ENCODE assay signal across 8 mouse cellular contexts in genomic region chr7:137477950-137478620, GRCm38 (mm10). TPM values are rescaled to one million over a fixed set of nuclear protein-coding genes. Genes with fewer than 3 reads are reported as not detected.
DNase-seq lines count a peak whose midpoint lies in the region; ATAC-seq and TF ChIP-seq lines count a peak whose summit lies in the region.

No protein-coding gene starts in this region.

- no peaks in the 10 kb centered on the region for H3K4me1 ChIP-seq in MEL (ENCODE audit: control insufficient read depth in 1 of 2, insufficient read depth in 2 of 2, low read length in 2 of 2)
- no peaks in the 10 kb centered on the region for H3K4me1 ChIP-seq in cerebellum, adult 2 months (ENCODE audit: control insufficient read depth, insufficient read depth, low read length)
- no peaks in the 10 kb centered on the region for H3K4me1 ChIP-seq in lung, embryonic 14.5 days (ENCODE audit: insufficient read depth)
- H3K4me1 ChIP-seq in olfactory bulb, adult 2 months (ENCODE audit: control insufficient read depth, insufficient read depth, low read length), result 0 out of 2 replicates have a peak, but pooled peaks cover 5% of the 10 kb centered on the region

- no peak for TF ChIP-seq EP300 in MEL (IDR thresholded peaks at IDR 0.05; ENCODE audit: low read depth in 1 of 2, low read length in 2 of 2)

- peak; percentile 88 for DNase-seq in MEL (ENCODE audit: low read depth, low spot score)
- peak; percentile 84 to 96 for DNase-seq in cerebellum, adult 2 months
- DNase-seq in forelimb bud, embryonic 11.5 days (ENCODE audit: low read depth, low spot score), result peak; percentile 89
- peak; percentile 72 to 97 for DNase-seq in layer of hippocampus, adult 8-10 months (ENCODE audit: low spot score in 2 of 2)
- peak; percentile 97 for DNase-seq in lung, embryonic 14.5 days
- DNase-seq in thymus, adult 18-20 months, result peak; percentile 58 to 67

- no peak overlapping the region for H3K27ac ChIP-seq in MEL (ENCODE audit: control insufficient read depth, low read depth, low read length)
- H3K27ac ChIP-seq in cerebellum, adult 2 months (ENCODE audit: insufficient read depth, low read length), result no peak overlapping the region
- no peak overlapping the region for H3K27ac ChIP-seq in lung, embryonic 14.5 days (ENCODE audit: low read depth)
- no peak overlapping the region for H3K27ac ChIP-seq in olfactory bulb, adult 2 months (ENCODE audit: insufficient read depth, low read depth, low read length)

- no peaks in the 10 kb centered on the region for H3K9me3 ChIP-seq in MEL (replicated peaks; ENCODE audit: insufficient read depth, low read length)
- no peaks in the 10 kb centered on the region for H3K9me3 ChIP-seq in lung, embryonic 14.5 days (ENCODE audit: low read depth, low read length)

- peak overlapping the region; percentile 54 for H3K4me2 ChIP-seq in lung, embryonic 14.5 days

- whole genome bisulfite sequencing in cerebellum, adult 2 months, result 14% methylated on average over 30 of the region's 30 CpGs
- 14% methylated on average over 30 of the region's 30 CpGs for WGBS in lung, embryonic 14.5 days
- 16% methylated on average over 30 of the region's 30 CpGs for WGBS in olfactory bulb, adult 2 months

- H3K79me2 ChIP-seq in MEL (ENCODE audit: control insufficient read depth, insufficient read depth, low read length, poor library complexity), result no peaks in the 10 kb centered on the region

- ATAC-seq in hematopoietic stem cell, adult 5-6 weeks (replicated peaks in 1 of 2; ENCODE audit: insufficient read depth in 1 of 2, low FRiP score in 2 of 2, low TSS enrichment in 1 of 2, low read depth in 1 of 2, poor library complexity in 2 of 2, severe bottlenecking in 2 of 2), result peak; percentile 98 to 99
- peak; percentile 92 for ATAC-seq in lung, embryonic 14.5 days (ENCODE audit: insufficient read depth)

- TF ChIP-seq POLR2A in MEL (IDR thresholded peaks at IDR 0.05; ENCODE audit: control insufficient read depth in 1 of 2, insufficient read depth in 1 of 2, low read depth in 1 of 2, low read length in 2 of 2, poor library complexity in 1 of 2), result no peak
- TF ChIP-seq POLR2A in cerebellum, adult 2 months (IDR thresholded peaks at IDR 0.05; ENCODE audit: borderline replicate concordance, insufficient read depth, low read length), result no peak
- no peak for TF ChIP-seq POLR2A in olfactory bulb, adult 2 months (IDR thresholded peaks at IDR 0.05; ENCODE audit: insufficient read depth, low read depth, low read length)

- H3K36me3 ChIP-seq in MEL (ENCODE audit: control insufficient read depth in 1 of 2, insufficient read depth in 2 of 2, low read length in 2 of 2), result no peaks in the 10 kb centered on the region
- H3K36me3 ChIP-seq in lung, embryonic 14.5 days (ENCODE audit: insufficient read depth), result no peaks in the 10 kb centered on the region

- TF ChIP-seq CTCF in MEL (IDR thresholded peaks at IDR 0.05 in 2 of 3, conservative IDR thresholded peaks at IDR 0.05 in 1 of 3; ENCODE audit: control insufficient read depth in 1 of 3, insufficient read depth in 1 of 3, low read depth in 2 of 3, low read length in 3 of 3, poor library complexity in 1 of 3, severe bottlenecking in 1 of 3), result peak in 2 of 3 experiments; percentile 96 to 100; a peak in 5 of 6 replicates
- peak; percentile 100 for TF ChIP-seq CTCF in cerebellum, adult 2 months (IDR thresholded peaks at IDR 0.05; ENCODE audit: borderline replicate concordance, insufficient read depth, low read depth, low read length)
- TF ChIP-seq CTCF in lung, embryonic 14.5 days (IDR thresholded peaks at IDR 0.05; ENCODE audit: low read depth), result peak; percentile 100
- TF ChIP-seq CTCF in olfactory bulb, adult 2 months (IDR thresholded peaks at IDR 0.05; ENCODE audit: insufficient read depth, low read depth, low read length), result peak; percentile 100

- H3K27me3 ChIP-seq in MEL (ENCODE audit: control insufficient read depth in 1 of 2, insufficient read depth in 2 of 2, low read length in 2 of 2), result no peaks in the 10 kb centered on the region
- no peaks in the 10 kb centered on the region for H3K27me3 ChIP-seq in cerebellum, adult 2 months (ENCODE audit: control insufficient read depth, insufficient read depth, low read length)
- peaks cover 7% of the 10 kb centered on the region; the same call in 1 of the 2 replicates for H3K27me3 ChIP-seq in lung, embryonic 14.5 days (ENCODE audit: insufficient read depth, low read length)

- H3K9ac ChIP-seq in MEL (ENCODE audit: control insufficient read depth, low read depth, low read length, poor library complexity, severe bottlenecking), result peak overlapping the region; percentile 47
- no peak overlapping the region for H3K9ac ChIP-seq in lung, embryonic 14.5 days

- H3K4me3 ChIP-seq in MEL (ENCODE audit: control insufficient read depth in 1 of 2, insufficient read depth in 1 of 2, low read depth in 2 of 2, low read length in 2 of 2), result peak overlapping the region; percentile 29 to 56; a peak in 3 of 4 replicates
- H3K4me3 ChIP-seq in cerebellum, adult 2 months (replicated peaks; ENCODE audit: insufficient read depth, low read depth, low read length), result peak overlapping the region; percentile 26
- 0 out of 2 replicates have a peak overlapping the region, but pooled peaks have one; percentile 3 for H3K4me3 ChIP-seq in lung, embryonic 14.5 days (ENCODE audit: low read depth, low read length)
- peak overlapping the region; percentile 17; the same call in 1 of the 2 replicates for H3K4me3 ChIP-seq in olfactory bulb, adult 2 months (ENCODE audit: insufficient read depth, low read depth, low read length)

- TF ChIP-seq RAD21 in MEL (IDR thresholded peaks at IDR 0.05; ENCODE audit: low read depth, low read length), result no peak; the same call in none of the 2 replicates

TF ChIP-seq in MEL, 35 proteins besides CTCF, POLR2A, EP300 and RAD21 (continues in another document):
- TF ChIP-seq ZKSCAN1 (IDR thresholded peaks at IDR 0.05; ENCODE audit: low read depth, low read length) (no peak), JUND (IDR thresholded peaks at IDR 0.05; ENCODE audit: low read depth, low read length) (no peak), USF1 (IDR thresholded peaks at IDR 0.05; ENCODE audit: low read depth, low read length) (no peak), KAT2A (conservative IDR thresholded peaks at IDR 0.05; ENCODE audit: low read depth, low read length) (no peak), MAFK (IDR thresholded peaks at IDR 0.05; ENCODE audit: borderline replicate concordance, low read depth, low read length) (no peak), TCF12 (IDR thresholded peaks at IDR 0.05; ENCODE audit: low read depth, low read length) (0 out of 2 replicates have a peak, but pooled peaks have one; percentile 13), ZMIZ1 (IDR thresholded peaks at IDR 0.05; ENCODE audit: low read depth, low read length) (no peak), USF2 (IDR thresholded peaks at IDR 0.05; ENCODE audit: borderline replicate concordance in 1 of 2, insufficient read depth in 1 of 2, low read depth in 1 of 2, low read length in 2 of 2) (no peak), TAL1 (IDR thresholded peaks at IDR 0.05; ENCODE audit: low read length) (no peak), MYC (IDR thresholded peaks at IDR 0.05; ENCODE audit: low read depth, low read length) (no peak), POLR2AphosphoS5 (IDR thresholded peaks at IDR 0.05; ENCODE audit: borderline replicate concordance, low read depth, low read length) (no peak), E2F4 (IDR thresholded peaks at IDR 0.05; ENCODE audit: borderline replicate concordance, low read depth, low read length) (no peak), TBP (IDR thresholded peaks at IDR 0.05; ENCODE audit: low read depth, low read length) (0 out of 2 replicates have a peak, but pooled peaks have one; percentile 17), UBTF (IDR thresholded peaks at IDR 0.05; ENCODE audit: borderline replicate concordance, insufficient read depth, low read depth, low read length) (no peak), POLR2AphosphoS2 (IDR thresholded peaks at IDR 0.05; ENCODE audit: low read length) (no peak), ZC3H11A (IDR thresholded peaks at IDR 0.05; ENCODE audit: low read depth, low read length) (peak; percentile 96), SIN3A (IDR thresholded peaks at IDR 0.05; ENCODE audit: low read length) (peak; percentile 61; the same call in 1 of the 2 replicates), MXI1 (IDR thresholded peaks at IDR 0.05; ENCODE audit: low read depth, low read length) (no peak), NRF1 (IDR thresholded peaks at IDR 0.05; ENCODE audit: insufficient read depth, low read depth, low read length, poor library complexity, severe bottlenecking) (0 out of 2 replicates have a peak, but pooled peaks have one; percentile 26), GATA1 (IDR thresholded peaks at IDR 0.05; ENCODE audit: low read depth, low read length) (no peak), ELF1 (IDR thresholded peaks at IDR 0.05; ENCODE audit: low read depth, low read length) (no peak), CHD2 (IDR thresholded peaks at IDR 0.05; ENCODE audit: low read length) (no peak), MYB (IDR thresholded peaks at IDR 0.05; ENCODE audit: low read depth, low read length) (no peak), BHLHE40 (IDR thresholded peaks at IDR 0.05; ENCODE audit: borderline replicate concordance, low read depth, low read length) (peak; percentile 59; the same call in 1 of the 2 replicates), MAX (IDR thresholded peaks at IDR 0.05; ENCODE audit: low read length) (no peak), RCOR1 (IDR thresholded peaks at IDR 0.05; ENCODE audit: low read depth, low read length) (no peak), SMC3 (IDR thresholded peaks at IDR 0.05; ENCODE audit: low read depth, low read length) (peak; percentile 96), CHD1 (IDR thresholded peaks at IDR 0.05; ENCODE audit: low read depth, low read length) (no peak), ETS1 (IDR thresholded peaks at IDR 0.05; ENCODE audit: low read depth, low read length) (no peak), HCFC1 (IDR thresholded peaks at IDR 0.05; ENCODE audit: low read depth, low read length) (no peak), NELFE (IDR thresholded peaks at IDR 0.05; ENCODE audit: low read depth, low read length) (no peak), MEF2A (IDR thresholded peaks at IDR 0.05; ENCODE audit: extremely low read depth, insufficient replicate concordance, low read depth, low read length, poor library complexity, severe bottlenecking) (no peak)

RNA-seq across cellular contexts. Expression of gene Glrx3, which starts 40.7 kb away (rescaled TPM):
- total RNA-seq in MEL (2012; rRNA removed), result 174 and 175 TPM in 2 replicates
- 100 to 1,000 TPM; 279 to 290 TPM for polyA plus RNA-seq in MEL (2012; ENCODE audit: insufficient read depth in 1 of 2, insufficient read length in 2 of 2, low read depth in 1 of 2, low replicate concordance in 2 of 2, missing spikeins in 1 of 2)
- polyA plus RNA-seq in cerebellum, adult 2 months (2012; rRNA removed), result 122 and 129 TPM in 2 replicates
- total RNA-seq in hematopoietic stem cell, adult 5-6 weeks (2017), result 136 and 167 TPM in 2 replicates
- 100 to 1,000 TPM in 1 of 4 experiments, 10 to 100 TPM in 3; 90.5 to 101 (median 95.2) TPM for total RNA-seq in layer of hippocampus, adult 8-10 months (2022)
- 253 and 257 TPM in 2 replicates for polyA plus RNA-seq in lung, embryonic 14.5 days (2014; fragmentation: Nextera tagmentation; extraction: Ambion mirVana)
- polyA plus RNA-seq in olfactory bulb, adult 2 months (2012; ENCODE audit: insufficient read depth, insufficient read length, low replicate concordance, missing spikeins), result not detected in 2 replicates
